Mouse (Mus musculus): Measurements from ENCODE around the gene Pdp2.
"Not testable (repeated sequence)": the region's sequence is repeated elsewhere in the genome, so short reads cannot be mapped to it uniquely, and the experiment has no call there.

The Pdp2 gene

DNA sequence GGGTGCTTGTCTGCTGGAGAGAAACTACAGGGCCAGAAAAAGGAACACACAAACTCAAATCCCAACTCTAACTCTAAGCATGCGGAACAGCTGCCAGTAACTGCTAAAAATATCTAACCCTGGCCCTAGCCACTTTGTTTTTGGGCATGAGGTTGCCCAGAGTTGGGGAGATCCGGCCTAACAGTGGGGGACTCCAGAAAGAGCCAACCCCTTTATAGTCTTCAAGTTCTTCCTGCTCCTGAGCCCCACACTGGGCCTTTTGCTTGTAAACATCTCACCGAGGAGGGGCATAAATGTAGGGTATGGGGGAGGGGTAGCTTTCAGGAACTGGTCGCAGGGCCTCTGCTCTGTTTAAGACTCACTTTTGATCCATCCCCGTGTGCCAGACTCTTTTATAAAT, 40.7 kb downstream of the Pdp2 start:
- DNase-seq (ENCODE audit: extremely low spot score, low spot score): no peak

DNA sequence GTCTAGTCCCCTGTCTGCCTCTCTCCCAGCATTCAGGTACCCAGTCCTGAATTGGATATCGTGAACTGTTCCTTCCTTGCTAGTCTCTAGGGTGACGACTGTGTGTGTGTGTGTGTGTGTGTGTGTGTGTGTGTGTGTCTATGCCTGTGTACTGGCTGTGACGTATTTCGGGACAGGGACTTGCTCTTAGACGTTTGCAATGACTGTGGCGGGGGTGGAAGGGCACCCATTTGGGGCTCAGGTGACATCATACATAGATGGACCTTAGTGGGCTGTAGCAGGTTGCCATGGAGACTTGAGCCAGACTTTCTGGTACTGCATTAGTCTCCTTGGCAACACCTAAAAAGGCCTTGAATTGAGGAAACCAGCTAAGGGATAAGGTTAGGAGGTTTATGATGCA, 41.2 kb downstream of the Pdp2 start:
- no peak for DNase-seq (ENCODE audit: extremely low spot score, low spot score)

DNA sequence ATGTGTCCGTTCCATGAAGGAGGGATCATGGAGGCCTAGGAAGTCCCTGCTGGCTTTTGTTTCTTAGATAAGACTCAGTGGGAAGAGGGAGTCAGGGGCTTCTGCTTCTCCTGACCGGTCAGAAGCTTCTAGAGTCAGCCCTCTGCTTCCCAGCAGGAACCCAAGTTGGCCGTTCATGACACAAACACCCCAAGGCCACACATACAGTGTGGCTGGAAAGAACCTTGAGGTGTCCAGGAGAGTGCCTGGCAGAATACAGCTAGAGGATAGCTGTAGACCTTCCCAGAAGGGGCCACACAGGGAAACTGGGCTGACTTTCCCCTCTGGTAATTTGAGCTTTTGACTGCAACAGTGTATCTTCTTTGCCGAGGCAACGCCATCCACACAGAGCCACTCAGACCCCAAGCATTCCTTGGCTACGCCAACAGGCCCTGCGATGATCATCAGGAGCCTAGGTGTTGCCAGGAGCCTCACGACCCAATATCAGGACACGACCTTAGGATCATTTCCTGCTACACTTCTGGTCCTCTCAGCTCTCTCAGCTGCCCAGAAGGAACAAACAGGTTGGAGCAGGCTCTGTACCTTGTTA, 42.0 kb downstream of the Pdp2 start:
- DNase-seq (ENCODE audit: extremely low spot score, low spot score): no peak

DNA sequence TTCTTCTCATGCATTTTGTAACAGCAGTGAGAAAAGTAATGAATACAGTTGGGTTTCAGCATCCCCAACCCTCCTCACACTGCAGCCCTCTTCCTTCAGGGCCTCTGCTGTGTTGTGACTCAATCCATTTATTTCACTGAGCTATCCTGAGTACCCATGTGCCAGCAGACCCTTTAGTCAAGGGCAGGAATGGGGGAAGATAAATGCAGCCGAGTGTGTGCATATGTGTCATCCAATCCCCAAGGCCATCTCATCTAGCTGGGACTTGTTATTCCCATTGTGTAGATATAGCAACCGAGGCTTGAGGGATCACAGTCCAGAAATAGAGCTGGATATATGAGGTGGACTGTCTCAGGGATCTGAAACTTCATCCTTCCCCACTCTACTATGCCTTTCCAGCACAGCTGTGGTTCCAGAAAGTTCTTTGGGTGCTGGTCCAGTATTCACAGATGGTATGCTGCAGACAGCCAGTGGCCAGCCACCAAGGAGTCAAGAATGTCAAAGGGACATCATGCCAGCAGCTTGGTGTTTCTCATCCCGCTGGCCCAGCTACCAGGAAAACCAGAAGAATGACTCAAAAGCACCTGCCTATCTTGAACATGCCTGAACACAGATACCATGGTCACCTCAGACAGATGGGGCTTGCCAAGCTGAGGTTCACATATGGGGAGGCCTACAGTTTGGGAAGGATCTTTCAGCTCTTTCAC, 43.9 kb downstream of the Pdp2 start:
- no peak for DNase-seq (ENCODE audit: extremely low spot score, low spot score)

DNA sequence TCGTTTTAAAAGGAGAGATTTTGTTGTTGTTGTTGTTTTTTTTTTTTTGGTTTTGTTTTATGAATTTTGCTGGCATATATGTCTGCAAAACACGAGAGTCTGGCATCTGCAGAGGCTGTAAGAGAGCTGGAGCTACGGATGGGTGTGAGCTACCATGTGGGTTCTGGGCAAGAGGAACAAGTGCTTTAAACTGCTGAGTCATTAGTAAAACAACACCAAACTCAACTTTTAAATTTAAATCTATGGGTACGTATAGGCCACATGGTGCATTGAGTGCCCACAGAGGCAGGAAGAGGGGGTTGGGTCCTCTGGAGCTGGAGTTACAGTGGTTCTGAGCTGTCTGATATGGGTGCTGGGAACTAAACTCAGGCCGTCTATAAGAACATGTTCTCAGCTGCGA, 46.8 kb downstream of the Pdp2 start:
- no peak for DNase-seq (ENCODE audit: extremely low spot score, low spot score)

DNA sequence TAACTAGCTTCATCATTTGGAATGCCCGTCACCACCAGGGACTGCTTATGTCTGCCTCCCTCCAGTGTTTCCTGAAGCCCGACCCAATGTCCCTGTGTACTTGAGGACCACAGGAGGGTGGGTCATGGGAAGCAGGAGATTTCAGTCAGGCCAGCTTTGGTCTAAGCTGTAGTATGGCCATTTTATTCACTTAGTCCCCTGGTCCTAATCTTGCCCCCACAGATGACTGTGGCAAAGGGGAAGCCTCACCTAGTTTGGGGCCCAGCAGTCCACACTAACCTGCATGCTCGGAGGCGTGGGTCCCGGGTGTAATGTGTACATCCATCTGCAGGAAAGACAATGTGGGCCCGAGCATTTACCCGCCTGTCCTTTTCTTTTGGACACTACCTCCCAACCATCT, 49.0 kb downstream of the Pdp2 start:
- no peak for DNase-seq (ENCODE audit: extremely low spot score, low spot score)

DNA sequence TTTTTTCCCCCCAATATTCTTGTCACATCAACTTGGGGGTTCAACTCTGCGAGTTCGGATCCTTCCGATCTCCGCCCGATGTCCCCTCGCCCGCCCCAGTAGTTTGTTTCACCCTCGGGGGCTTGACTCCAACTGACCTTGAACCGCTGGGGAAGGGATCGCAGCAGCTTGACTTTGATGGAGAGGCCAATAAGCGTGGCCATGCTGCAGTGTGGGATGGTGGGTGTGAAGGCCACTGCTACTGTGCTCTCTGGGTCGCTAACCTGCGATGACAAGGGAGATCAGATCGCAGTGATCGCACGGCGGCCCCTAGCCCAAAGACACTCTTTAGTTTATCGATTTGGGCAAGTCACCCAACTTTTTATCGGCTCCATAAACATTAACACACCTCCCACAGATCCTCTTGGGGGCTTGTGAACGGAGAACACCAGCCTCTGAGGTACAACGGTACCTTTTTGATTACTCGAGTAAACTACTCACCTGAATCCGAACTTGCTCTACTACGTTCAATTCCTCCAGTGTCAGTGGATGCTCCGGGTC, 49.6 kb downstream of the Pdp2 start:
- DNase-seq (ENCODE audit: extremely low spot score, low spot score): no peak

DNA sequence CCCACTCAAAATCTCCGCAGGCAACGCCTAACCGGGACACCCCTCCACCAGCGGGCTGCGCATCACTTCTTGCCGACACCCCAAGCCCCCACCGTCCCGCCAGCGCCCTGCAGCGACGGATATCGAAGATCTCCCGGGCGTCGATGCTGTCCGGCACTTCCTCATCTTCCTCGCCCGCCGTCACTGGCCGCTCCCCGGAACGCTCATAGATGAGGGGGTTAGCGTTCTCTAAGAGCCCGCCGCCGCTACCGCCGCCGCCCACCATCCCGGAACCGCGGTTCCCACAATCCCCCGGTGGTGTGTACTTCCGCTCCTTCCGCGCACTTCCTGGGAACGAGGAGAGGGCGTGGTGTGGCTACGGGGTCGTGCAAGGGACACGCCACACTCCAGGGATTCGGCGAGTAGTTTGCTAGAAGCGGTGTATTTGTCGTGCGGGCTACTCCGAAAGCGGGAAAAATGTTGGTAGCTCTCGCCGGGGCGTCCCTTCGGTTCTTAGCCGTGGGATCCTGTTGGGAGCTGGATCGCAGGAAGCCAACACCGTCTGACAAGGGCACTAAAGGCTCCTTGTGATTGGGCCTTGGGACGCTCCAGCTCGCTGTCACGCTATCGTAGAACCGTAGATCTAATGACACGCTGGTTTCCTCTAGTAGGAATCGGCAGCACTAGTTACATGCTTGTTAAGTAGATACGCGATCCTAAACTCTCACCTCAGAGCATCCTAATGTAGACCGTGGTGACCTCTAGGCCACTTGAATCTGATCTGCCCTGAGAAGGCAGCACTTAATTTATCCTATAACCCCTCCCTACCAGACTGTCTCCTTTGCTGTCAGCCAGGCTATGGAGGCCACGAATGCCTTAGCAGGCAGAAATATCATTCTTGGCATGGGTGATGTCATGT, 50.4 kb downstream of the Pdp2 start, which contains the start of gene Ciao2b:
Gene Ciao2b, minus strand, starts transcription at position 540 of the 898 bp plus-strand sequence.
- DNase-seq (ENCODE audit: extremely low spot score, low spot score): peak; percentile 86

DNA sequence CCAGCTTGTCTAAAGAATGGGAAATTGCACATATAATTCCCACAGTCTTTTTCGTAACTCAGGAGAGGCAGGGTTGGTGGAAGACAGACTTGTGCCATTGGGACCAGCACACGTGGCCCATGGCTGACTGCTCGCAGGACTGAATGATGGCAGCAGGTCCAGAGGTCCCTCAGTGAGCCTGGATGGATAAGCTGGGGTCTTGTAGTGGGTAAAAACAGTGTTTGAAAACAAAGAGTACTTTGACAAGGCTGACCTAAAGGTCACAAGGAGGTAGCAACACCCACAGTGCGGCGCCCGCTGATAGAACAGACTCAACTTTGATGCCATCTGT, 51.0 kb downstream of the Pdp2 start:
- DNase-seq (ENCODE audit: extremely low spot score, low spot score): no peak

DNA sequence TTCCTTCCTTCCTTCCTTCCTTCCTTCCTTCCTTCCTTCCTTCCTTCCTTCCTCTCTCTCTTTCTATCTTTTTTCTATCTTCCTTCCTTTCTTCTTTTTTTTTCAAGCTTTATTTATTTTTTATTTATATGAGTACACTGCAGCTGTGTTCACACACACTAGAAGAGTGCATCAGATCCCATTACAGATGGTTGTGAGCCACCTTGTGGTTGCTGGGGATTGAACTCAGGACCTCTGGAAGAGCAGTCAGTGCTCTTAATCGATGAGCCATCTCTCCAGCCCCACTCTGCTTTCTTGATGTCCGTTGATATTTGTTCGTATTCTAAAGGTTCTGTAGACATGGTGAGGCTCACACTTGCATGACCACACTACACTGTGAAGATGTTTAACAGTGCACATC, 52.9 kb downstream of the Pdp2 start:
- not testable (repeated sequence) for DNase-seq (ENCODE audit: extremely low spot score, low spot score)
